Comparison of ENCODE assay signal across 15 mouse cellular contexts in the genomic region with DNA sequence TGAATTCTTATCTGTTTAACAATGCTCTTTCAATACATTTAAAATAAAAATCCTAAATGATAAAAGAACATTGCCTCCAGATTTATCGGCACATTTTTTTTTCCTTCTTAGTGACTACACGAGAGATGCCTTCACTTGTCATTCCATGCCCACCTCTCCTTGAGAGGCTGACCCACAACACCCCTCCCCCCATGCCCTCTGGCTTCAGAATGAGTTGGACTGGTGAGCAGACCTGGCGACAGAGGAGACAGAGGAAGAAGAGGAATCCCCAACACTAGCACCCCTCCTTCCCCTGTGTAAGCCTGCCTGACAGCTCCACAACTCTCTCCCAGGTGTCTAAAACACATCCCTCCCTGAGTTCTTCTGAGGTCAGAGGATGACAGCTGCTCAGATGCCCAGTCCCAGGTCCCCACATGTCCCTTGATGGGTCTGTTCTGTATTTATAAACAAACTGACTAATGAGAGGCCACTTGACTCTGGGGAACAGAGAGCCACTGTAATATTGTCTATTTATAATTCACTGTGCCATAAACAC.
DNase-seq lines count a peak whose midpoint lies in the region; ATAC-seq and TF ChIP-seq lines count a peak whose summit lies in the region.
"Had no signal": no experiment of that assay in that cellular context is flagged by ENCODE, and none has a peak within 500 bp of the region (broad histone marks: within the 10 kb centered on the region; RNA-seq: fewer than 3 reads in every experiment).

No protein-coding gene starts in this region.

- intact Hi-C loops in gastrocnemius, adult 2 months (cut with DNase I) = no loop called here

- no peak overlapping the region for H3K9ac ChIP-seq in forebrain, embryonic 11.5 days (ENCODE audit: low read length)
- H3K9ac ChIP-seq: embryonic facial prominence, embryonic 13.5 days; forebrain, embryonic 13.5 days; forebrain, postnatal 0 days; heart, embryonic 15.5 days; hindbrain, embryonic 13.5 days had no signal

- peak; percentile 36 to 60 for DNase-seq in cerebellum, postnatal 14 days
- DNase-seq in cerebellum, postnatal 36 days = no peak
- no peak for DNase-seq in gastrocnemius, adult 2 months
- no peak for DNase-seq in gastrocnemius, postnatal 25 days
- peak; percentile 29 for DNase-seq in retina, postnatal 1 day
- no peak for DNase-seq in retina, embryonic 14.5 days (ENCODE audit: low spot score)
- no peak for DNase-seq in forebrain, embryonic 11.5 days (ENCODE audit: low spot score)

- no peak overlapping the region for H3K4me2 ChIP-seq in forebrain, embryonic 11.5 days (ENCODE audit: low read depth, low read length, severe bottlenecking)
- H3K4me2 ChIP-seq: embryonic facial prominence, embryonic 13.5 days; forebrain, embryonic 13.5 days; heart, embryonic 11.5 days; heart, embryonic 15.5 days; hindbrain, embryonic 13.5 days had no signal

- no peaks in the 10 kb centered on the region for H3K27me3 ChIP-seq in forebrain, embryonic 11.5 days (ENCODE audit: control insufficient read depth, insufficient read depth, low read length)
- H3K27me3 ChIP-seq: embryonic facial prominence, embryonic 13.5 days; forebrain, embryonic 13.5 days; heart, embryonic 15.5 days; hindbrain, embryonic 13.5 days had no signal

- H3K36me3 ChIP-seq in forebrain, embryonic 11.5 days (ENCODE audit: control insufficient read depth, insufficient read depth, low read length) = no peaks in the 10 kb centered on the region
- H3K36me3 ChIP-seq: embryonic facial prominence, embryonic 13.5 days; heart, embryonic 15.5 days; hindbrain, embryonic 13.5 days had no signal

- no peak for TF ChIP-seq CTCF in gastrocnemius, adult 2 months (IDR thresholded peaks at IDR 0.05)

- ATAC-seq in forebrain, embryonic 11.5 days (replicated peaks; ENCODE audit: low FRiP score) = no peak
- ATAC-seq in megakaryocyte, adult 5-6 weeks (ENCODE audit: poor library complexity, severe bottlenecking) = no peak

- WGBS in forebrain, embryonic 11.5 days = 67% methylated on average over 3 of the region's 3 CpGs

- no peaks in the 10 kb centered on the region for H3K9me3 ChIP-seq in forebrain, embryonic 11.5 days (ENCODE audit: control insufficient read depth, low read length)
- H3K9me3 ChIP-seq: embryonic facial prominence, embryonic 13.5 days; forebrain, embryonic 13.5 days; heart, embryonic 15.5 days; hindbrain, embryonic 13.5 days had no signal

- no peaks in the 10 kb centered on the region for H3K4me1 ChIP-seq in forebrain, embryonic 11.5 days (replicated peaks; ENCODE audit: control insufficient read depth, insufficient read depth, low read length)
- H3K4me1 ChIP-seq: embryonic facial prominence, embryonic 13.5 days; forebrain, embryonic 13.5 days; heart, embryonic 15.5 days; hindbrain, embryonic 13.5 days had no signal

- no peak overlapping the region for H3K4me3 ChIP-seq in gastrocnemius, adult 2 months
- H3K4me3 ChIP-seq in forebrain, embryonic 11.5 days (ENCODE audit: low read depth, low read length) = no peak overlapping the region
- H3K4me3 ChIP-seq: embryonic facial prominence, embryonic 13.5 days; forebrain, embryonic 13.5 days; heart, embryonic 15.5 days; hindbrain, embryonic 13.5 days had no signal

- H3K27ac ChIP-seq in gastrocnemius, adult 2 months = peak overlapping the region; percentile 17; the same call in 1 of the 2 replicates
- H3K27ac ChIP-seq in forebrain, embryonic 11.5 days (ENCODE audit: low read depth, low read length) = no peak overlapping the region
- H3K27ac ChIP-seq: embryonic facial prominence, embryonic 13.5 days; forebrain, embryonic 13.5 days; heart, embryonic 15.5 days; hindbrain, embryonic 13.5 days; hindbrain, postnatal 0 days had no signal

Comparison
In these comparisons a context has a peak if more than half of its experiments do, and no peak if none do; other contexts are left out.
1. DNase-seq: peak in cerebellum, postnatal 14 days (2 of 2) and retina, postnatal 1 day (single experiment); none in cerebellum, postnatal 36 days (0 of 2), gastrocnemius, adult 2 months (single experiment), gastrocnemius, postnatal 25 days (single experiment), retina, embryonic 14.5 days (single experiment) and forebrain, embryonic 11.5 days (single experiment).